Mouse (Mus musculus) intestine, postnatal 0 days (tissue): Measurements from ENCODE around the gene Ftl1-ps1. TPM values are rescaled to one million over a fixed set of nuclear protein-coding genes. Genes with fewer than 3 reads are reported as not detected.

Experiments
- ATAC-seq: fragments of 200-750 bp; cut with Nextera tagmentation; 2 replicates; pipeline ENCODE4 v1.8.0; 2017; ENCODE audit warnings: mild to moderate bottlenecking, moderate TSS enrichment, moderate library complexity
- H3K27ac ChIP-seq: fragments of 300-500 bp; sonication (generic); 2 replicates; pipeline ENCODE4 v1.5.1; 2014; ENCODE audit warnings: mild to moderate bottlenecking, low read depth, low read length, moderate library complexity
- H3K27me3 ChIP-seq: fragments of 300-500 bp; sonication (generic); replicated peaks from 2 replicates; pipeline ENCODE4 v1.6.1; 2014; ENCODE audit warnings: low read length, mixed read lengths; ENCODE audit not compliant: control insufficient read depth, insufficient read depth
- H3K36me3 ChIP-seq: fragments of 300-500 bp; sonication (generic); 2 replicates; pipeline ENCODE4 v1.6.1; 2014; ENCODE audit warnings: mild to moderate bottlenecking, moderate library complexity; ENCODE audit not compliant: control insufficient read depth, insufficient read depth
- H3K4me1 ChIP-seq: fragments of 300-500 bp; sonication (generic); replicated peaks from 2 replicates; pipeline ENCODE4 v1.6.1; 2014; ENCODE audit warnings: antibody characterized with exemption, low read length, mixed read lengths; ENCODE audit not compliant: control insufficient read depth, insufficient read depth
- H3K4me2 ChIP-seq: fragments of 300-500 bp; sonication (generic); replicated peaks from 2 replicates; pipeline ENCODE4 v1.6.1; 2014; ENCODE audit warnings: low read depth, mild to moderate bottlenecking, moderate library complexity
- H3K4me3 ChIP-seq: fragments of 300-500 bp; sonication (generic); 2 replicates; pipeline ENCODE4 v1.5.1; 2014; ENCODE audit warnings: low read depth, low read length
- H3K9ac ChIP-seq: fragments of 300-500 bp; sonication (generic); 2 replicates; pipeline ENCODE4 v1.6.1; 2014; ENCODE audit warnings: mild to moderate bottlenecking, low read depth, low read length
- H3K9me3 ChIP-seq: fragments of 300-500 bp; sonication (generic); 2 replicates; pipeline ENCODE4 v1.6.1; 2016; ENCODE audit warnings: mixed run types; ENCODE audit not compliant: control insufficient read depth
- CTCF ChIP-seq: sonication (generic); IDR thresholded peaks from 2 replicates; pipeline ENCODE4 v1.5.1; 2016; ENCODE audit warnings: low read depth, mild to moderate bottlenecking, control low read depth, antibody characterized with exemption, moderate library complexity
- WGBS: fragments of 180-500 bp; shearing (Covaris S2); extraction: QIAGEN DNeasy Blood & Tissue Kit; methylation state at CpG from one replicate; pipeline ENCODE4 v1.1.7; 2014; 5-methylcytosine and 5-hydroxymethylcytosine counted together
- microRNA counts: library from miRNA; unstranded; fragments of <30 nt; microRNA quantifications from one replicate; lab custom pipeline; 2016
- microRNA-seq: library from miRNA; unstranded; fragments of <30 nt; microRNA quantifications from one replicate; pipeline ENCODE4, GENCODE M21; 2016
- polyA plus RNA-seq: library from polyadenylated mRNA; unstranded; fragments of >200 nt; fragmentation: Nextera tagmentation; extraction: Ambion mirVana; gene quantifications from 2 replicates; pipeline ENCODE4 v1.2.1, GENCODE M21; 2015

Gene Ftl1-ps1
- polyA plus RNA-seq, 1 experiment from 2014 or later, result 363 TPM

DNA sequence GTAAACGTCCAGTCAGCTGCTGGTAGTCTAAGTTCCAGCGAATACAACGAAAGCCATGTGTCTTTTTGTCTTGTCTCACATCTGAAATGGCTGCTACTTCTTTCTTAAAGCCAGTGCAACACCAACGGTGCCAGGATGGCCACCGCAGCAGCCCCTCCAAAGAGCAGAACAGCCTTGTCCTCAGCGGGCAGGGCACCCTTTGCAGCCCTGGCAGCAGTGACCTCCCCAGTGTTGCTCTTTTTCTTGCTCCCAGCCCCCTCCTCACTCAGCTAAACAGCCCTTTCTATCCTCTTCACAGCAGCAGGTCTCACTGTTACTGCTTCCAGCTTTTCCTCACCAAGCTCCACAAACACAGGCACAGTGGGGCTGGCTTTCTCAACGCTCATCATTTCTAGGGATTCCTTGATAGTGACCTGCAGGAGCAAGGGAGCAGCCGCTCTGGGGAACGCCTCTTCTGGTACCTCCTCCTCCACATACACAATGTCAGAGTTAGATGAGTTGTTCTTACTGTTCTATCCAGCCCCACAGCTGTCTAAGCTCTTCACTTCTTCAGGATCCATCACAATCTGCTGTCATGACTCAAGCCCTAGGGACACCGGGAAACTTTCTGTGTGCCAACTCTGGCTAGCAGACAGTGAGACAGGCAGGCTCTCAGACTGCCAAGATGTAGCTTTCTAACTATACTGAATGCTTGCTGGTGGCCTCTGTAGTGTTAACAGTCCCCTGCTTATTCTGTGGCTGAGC, 17.8 kb upstream of the Ftl1-ps1 start:
- no peaks in the 10 kb centered on the region for H3K4me1 ChIP-seq
- no peak for ATAC-seq
- no peaks in the 10 kb centered on the region for H3K36me3 ChIP-seq
- no peaks in the 10 kb centered on the region for H3K27me3 ChIP-seq
- 69% methylated on average over 10 of the region's 10 CpGs for WGBS
- no peak overlapping the region for H3K9ac ChIP-seq
- H3K4me2 ChIP-seq, result no peak overlapping the region
- H3K4me3 ChIP-seq, result no peak overlapping the region
- no peak overlapping the region for H3K27ac ChIP-seq
- no peaks in the 10 kb centered on the region for H3K9me3 ChIP-seq
- TF ChIP-seq CTCF, result no peak

DNA sequence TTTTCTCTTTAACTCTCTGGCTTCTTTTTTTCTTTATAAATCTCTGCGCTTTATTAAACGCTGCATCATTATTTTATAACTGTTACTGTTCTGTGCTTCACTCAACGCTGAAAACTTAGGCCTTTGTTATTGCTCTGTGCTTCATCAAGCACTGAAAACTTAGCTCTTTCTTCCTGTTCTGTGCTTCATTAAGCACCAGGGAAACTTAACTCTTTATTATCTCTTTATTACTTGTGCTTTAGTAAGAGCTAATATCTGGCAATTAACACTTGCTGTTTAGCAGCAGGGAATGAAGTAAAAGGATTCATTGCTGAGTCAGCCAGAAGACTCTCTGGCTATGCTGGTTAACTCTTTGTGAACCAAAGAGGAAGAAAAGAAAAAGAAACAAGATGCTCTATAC, 17.2 kb upstream of the Ftl1-ps1 start:
- no peak for TF ChIP-seq CTCF
- Histone ChIP-seq H3K4me2 (no peak overlapping the region), H3K9me3 (no peaks in the 10 kb centered on the region), H3K9ac (no peak overlapping the region), H3K4me3 (no peak overlapping the region), H3K36me3 (no peaks in the 10 kb centered on the region), H3K27me3 (no peaks in the 10 kb centered on the region), H3K4me1 (no peaks in the 10 kb centered on the region), H3K27ac (no peak overlapping the region)
- WGBS, result 53% methylated on average over 3 of the region's 3 CpGs
- ATAC-seq, result no peak

DNA sequence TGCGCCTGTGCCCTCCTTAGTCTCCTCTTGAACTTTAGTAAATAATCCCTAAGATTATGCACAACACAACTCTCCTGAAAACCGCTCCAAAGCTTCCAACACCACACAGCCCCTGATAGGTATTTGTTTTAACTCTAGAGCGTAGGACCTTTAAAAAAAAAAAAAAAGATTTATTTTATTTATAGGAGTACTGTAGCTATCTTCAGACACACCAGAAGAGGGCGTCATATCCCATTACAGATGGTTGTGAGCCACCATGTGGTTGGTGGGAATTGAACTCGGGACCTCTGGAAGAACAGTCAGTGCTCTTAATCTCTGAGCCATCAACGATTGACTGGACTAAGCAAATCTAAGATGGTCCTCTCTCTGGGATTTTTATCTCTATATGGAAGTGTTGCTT, 9.8 kb upstream of the Ftl1-ps1 start:
- no peak overlapping the region for H3K9ac ChIP-seq
- ATAC-seq, result no peak
- H3K4me3 ChIP-seq, result peak overlapping the region; percentile 74

DNA sequence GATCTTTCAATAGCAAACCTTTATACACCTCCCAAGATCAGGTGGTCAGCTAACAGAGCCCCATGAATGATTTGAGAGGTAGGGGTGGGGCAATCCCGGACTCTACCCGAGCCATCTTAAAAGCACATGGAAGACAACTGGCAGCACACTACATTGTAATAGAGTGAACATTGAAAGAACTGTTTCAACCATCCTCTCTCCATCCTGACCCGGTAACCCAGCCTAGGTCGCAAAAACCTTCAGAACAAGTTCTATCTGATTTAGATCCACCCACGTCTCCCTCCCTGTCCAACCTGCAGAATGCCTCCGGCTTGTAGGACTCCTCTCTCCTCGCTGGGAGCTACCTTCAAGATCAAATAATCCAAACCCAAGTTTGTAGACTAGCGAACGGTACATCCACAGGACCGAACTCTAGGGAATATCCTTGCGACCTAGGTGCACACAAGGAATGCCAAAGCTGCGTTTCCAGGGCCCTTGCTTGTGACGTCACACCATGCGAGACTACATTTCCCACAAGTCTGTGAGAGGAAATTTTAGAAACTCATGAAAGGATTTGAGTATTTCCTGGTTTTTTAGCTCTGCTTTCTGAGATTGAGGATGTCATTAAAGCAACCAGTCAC, 9.0 kb upstream of the Ftl1-ps1 start, which contains the start of gene Zfp72:
TSS of gene Zfp72 (minus strand) at position 466 of the 620 bp plus-strand sequence.
- H3K4me2 ChIP-seq, result peak within 1 kb of the TSS; percentile 77
- under 1% methylated on average over 14 of the region's 14 CpGs for WGBS
- peak within 1 kb of the TSS; percentile 50 for H3K9ac ChIP-seq
- H3K36me3 ChIP-seq, result no peaks in the 10 kb centered on the region
- no peak for TF ChIP-seq CTCF
- ATAC-seq, result peak; percentile 61
- H3K9me3 ChIP-seq, result no peaks in the 10 kb centered on the region
- H3K27ac ChIP-seq, result no peak within 1 kb of the TSS
- no peaks in the 10 kb centered on the region for H3K27me3 ChIP-seq
- H3K4me1 ChIP-seq, result peaks cover 3% of the 10 kb centered on the region; the same call in 1 of the 2 replicates
- H3K4me3 ChIP-seq, result peak within 1 kb of the TSS; percentile 74

More for the DNA sequence above, 9.8 kb upstream of the Ftl1-ps1 start:
- Histone ChIP-seq H3K4me1 (peaks cover 3% of the 10 kb centered on the region; the same call in 1 of the 2 replicates), H3K27me3 (no peaks in the 10 kb centered on the region), H3K9me3 (no peaks in the 10 kb centered on the region), H3K27ac (no peak overlapping the region), H3K36me3 (no peaks in the 10 kb centered on the region), H3K4me2 (peak overlapping the region; percentile 77)
- 0 out of 2 replicates have a peak, but pooled peaks have one; percentile 25 for TF ChIP-seq CTCF
- WGBS, result 61% methylated on average over 6 of the region's 6 CpGs

DNA sequence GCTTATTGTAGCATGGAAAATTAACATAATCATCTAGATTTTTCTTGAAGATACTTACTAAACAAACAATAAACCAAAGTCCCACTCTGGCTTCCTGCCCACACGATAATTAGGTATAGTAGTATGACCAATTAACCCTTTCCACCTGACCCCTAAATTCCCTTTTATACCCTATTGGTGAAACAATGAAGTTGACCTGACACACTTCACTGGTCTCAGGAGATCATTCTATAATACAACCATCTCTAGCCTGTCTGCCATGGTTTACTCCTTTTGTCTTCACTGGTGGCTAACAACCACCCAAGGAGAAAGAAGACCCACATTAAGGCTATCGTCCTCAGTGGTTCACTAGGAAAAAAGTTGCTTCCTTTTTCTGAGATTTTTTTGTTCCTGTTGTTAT, 8.3 kb upstream of the Ftl1-ps1 start:
- Histone ChIP-seq H3K27ac (no peak overlapping the region), H3K4me2 (no peak overlapping the region), H3K27me3 (no peaks in the 10 kb centered on the region), H3K9ac (no peak overlapping the region), H3K36me3 (no peaks in the 10 kb centered on the region), H3K4me3 (no peak overlapping the region), H3K4me1 (peaks cover 3% of the 10 kb centered on the region; the same call in 1 of the 2 replicates), H3K9me3 (no peaks in the 10 kb centered on the region)
- WGBS, result 62% methylated on average over 2 of the region's 2 CpGs
- ATAC-seq, result no peak
- TF ChIP-seq CTCF, result no peak

DNA sequence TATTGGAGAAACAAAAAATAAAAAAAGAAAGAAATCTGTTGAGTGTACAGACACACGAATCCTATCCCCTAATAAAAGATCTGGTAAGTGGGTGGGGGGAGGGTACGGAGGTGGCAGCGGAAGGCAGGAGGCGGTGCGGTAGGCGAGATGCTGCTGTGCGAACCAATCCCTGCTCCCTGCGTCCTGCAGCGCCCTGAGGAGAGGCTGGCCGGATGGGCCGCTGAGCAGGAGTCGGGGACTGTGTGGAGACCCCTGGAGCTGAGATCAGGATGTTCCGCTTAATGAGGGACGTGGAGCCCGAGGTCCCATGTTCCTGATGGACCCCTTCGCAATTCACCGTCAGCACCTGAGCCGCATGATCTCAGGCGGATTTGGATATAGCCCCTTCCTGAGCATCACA, 40.4 kb downstream of the Ftl1-ps1 start:
- Histone ChIP-seq H3K36me3 (no peaks in the 10 kb centered on the region), H3K4me3 (no peak overlapping the region), H3K27me3 (no peaks in the 10 kb centered on the region), H3K4me2 (no peak overlapping the region), H3K27ac (no peak overlapping the region), H3K9me3 (peaks cover 8% of the 10 kb centered on the region), H3K4me1 (no peaks in the 10 kb centered on the region), H3K9ac (no peak overlapping the region)
- ATAC-seq, result no peak
- TF ChIP-seq CTCF, result no peak
- 22% methylated on average over 19 of the region's 19 CpGs for WGBS

MicroRNAs encoded within 50 kb of the gene (microRNA counts, 519-probe panel; counts per million panel counts)
- microRNA mmu-miR-692 (lab: Ali Mortazavi, UCI), result not detected

Small RNA genes within 50 kb of the gene (microRNA-seq; reads per million reads assigned to microRNA genes)
- not detected for gene Mir692-3

Other genes starting within 250 kb of the Ftl1-ps1 start
- 41.8 and 42.8 TPM in 2 replicates for gene Exoc3, start 191.0 kb upstream of the Ftl1-ps1 start, polyA plus RNA-seq
- gene Ahrr, start 107.4 kb upstream of the Ftl1-ps1 start, polyA plus RNA-seq, result 0.21 and 0.50 TPM in 2 replicates
- gene Pdcd6, start 82.1 kb upstream of the Ftl1-ps1 start, polyA plus RNA-seq, result 312 and 334 TPM in 2 replicates
- 213 TPM in 2 replicates for gene Sdha, start 49.4 kb upstream of the Ftl1-ps1 start, polyA plus RNA-seq
- 22.0 and 23.0 TPM in 2 replicates for gene Ccdc127, start 49.4 kb upstream of the Ftl1-ps1 start, polyA plus RNA-seq
- not detected in 2 replicates for gene Lrrc14b, start 35.7 kb upstream of the Ftl1-ps1 start, polyA plus RNA-seq
- 1.2 TPM in 2 replicates for gene Zfp72, start 8.9 kb upstream of the Ftl1-ps1 start, polyA plus RNA-seq
- gene Zfp825, start 94.3 kb downstream of the Ftl1-ps1 start, polyA plus RNA-seq, result 8.1 and 9.3 TPM in 2 replicates
- 48.9 and 50.1 TPM in 2 replicates for gene Erap1, start 239.9 kb downstream of the Ftl1-ps1 start, polyA plus RNA-seq